Mouse (Mus musculus): Measurements from ENCODE around the gene Abca2.

The Abca2 gene

GRCm38 (mm10) chr2:25465816-25466635, 37.5 kb downstream of the Abca2 start:
- TF ChIP-seq GATA4 (IDR thresholded peaks at IDR 0.05; ENCODE audit: insufficient replicate concordance, low read length) = no peak

GRCm38 (mm10) chr2:25467606-25468303, 39.3 kb downstream of the Abca2 start:
- no peak for TF ChIP-seq GATA4 (IDR thresholded peaks at IDR 0.05; ENCODE audit: insufficient replicate concordance, low read length)

DNA sequence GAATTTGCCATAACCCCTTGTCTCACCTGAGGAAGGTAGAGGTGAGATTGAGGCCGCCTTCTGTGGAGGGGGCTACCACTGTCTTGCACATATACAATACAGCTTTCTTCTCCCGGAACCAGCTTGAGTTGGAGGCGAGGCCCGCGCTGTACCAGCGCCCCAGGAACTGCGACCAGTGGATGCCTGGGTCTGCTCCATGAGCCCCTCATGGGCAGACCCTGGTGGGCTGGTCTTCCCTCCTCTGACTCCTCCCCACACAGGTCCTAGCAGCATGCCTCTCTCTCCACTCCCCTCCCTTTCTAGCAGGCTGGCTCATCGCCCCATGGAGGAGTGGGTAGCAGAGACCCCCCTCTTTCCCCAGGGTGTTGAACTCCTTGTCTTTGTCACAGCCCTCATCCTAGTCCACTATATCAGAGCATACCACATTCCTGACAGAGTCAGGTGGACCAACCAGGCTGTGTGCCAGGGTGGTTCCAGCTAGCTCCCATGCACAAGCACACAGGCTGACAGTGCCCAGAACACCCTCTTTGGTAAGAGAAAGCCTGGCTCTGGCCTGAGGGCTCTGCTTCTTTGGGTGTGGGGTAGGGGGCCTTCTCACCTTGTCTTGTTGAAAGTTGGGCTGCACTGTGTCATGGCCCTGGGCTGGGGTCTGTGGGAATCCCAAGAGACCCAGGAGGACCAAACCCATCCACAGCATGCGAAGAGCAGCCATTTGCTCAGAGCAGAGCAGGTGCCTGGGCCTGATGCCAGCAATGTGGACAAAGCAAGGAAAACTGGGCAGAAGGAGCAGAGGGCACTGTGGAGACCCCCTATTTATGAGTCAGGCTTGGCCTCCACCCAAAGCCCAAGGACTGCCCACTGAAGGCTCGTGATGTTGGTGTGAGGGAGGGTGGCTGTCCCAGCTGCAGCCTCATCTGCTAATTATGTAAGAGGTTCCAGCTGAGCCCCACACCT, 40.7 kb downstream of the Abca2 start:
- TF ChIP-seq GATA4 (IDR thresholded peaks at IDR 0.05; ENCODE audit: insufficient replicate concordance, low read length) = no peak

DNA sequence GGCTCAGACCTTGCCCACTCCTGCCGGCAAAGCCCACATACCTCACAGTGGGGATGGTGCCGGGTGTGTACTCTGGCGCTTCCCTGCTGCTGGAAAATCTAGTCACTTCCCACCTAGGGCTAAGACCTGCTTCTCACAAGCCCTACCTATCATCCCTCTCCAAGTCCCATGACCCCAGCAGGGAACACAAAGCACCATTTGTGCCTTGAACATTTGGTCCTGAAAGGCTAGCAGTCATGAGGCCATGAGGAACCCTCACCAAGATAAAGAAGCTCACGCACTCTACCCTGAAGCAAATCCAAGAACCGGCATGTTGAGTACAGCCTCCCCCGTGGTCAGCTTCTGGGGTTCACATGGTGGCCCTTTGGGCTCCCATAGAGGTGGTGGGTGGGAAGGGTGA, 41.5 kb downstream of the Abca2 start, which contains the start of gene Ptgds:
Ptgds (minus strand) TSS at position 78 of the 400 bp plus-strand sequence.
- TF ChIP-seq GATA4 (IDR thresholded peaks at IDR 0.05; ENCODE audit: insufficient replicate concordance, low read length) = no peak

DNA sequence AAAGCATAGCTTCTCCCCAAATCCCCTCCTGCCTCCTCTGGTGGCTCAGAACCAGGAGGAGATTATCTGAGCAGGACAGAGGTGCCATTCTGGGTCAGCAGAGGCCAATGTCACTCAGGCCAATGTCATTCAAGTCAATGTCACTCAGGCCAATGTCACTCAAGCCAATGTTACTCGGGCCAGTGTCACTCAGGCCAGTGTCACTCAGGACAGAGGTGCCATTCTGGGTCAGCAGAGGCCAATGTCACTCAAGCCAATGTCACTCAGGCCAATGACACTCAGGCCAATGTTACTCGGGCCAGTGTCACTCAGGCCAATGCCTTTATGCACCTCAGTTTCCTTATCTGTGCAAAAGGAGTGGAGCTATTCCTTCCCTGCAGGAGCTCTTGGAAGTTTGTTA, 44.0 kb downstream of the Abca2 start:
- peak; percentile 43; the same call in 1 of the 2 replicates for TF ChIP-seq GATA4 (IDR thresholded peaks at IDR 0.05; ENCODE audit: insufficient replicate concordance, low read length)

DNA sequence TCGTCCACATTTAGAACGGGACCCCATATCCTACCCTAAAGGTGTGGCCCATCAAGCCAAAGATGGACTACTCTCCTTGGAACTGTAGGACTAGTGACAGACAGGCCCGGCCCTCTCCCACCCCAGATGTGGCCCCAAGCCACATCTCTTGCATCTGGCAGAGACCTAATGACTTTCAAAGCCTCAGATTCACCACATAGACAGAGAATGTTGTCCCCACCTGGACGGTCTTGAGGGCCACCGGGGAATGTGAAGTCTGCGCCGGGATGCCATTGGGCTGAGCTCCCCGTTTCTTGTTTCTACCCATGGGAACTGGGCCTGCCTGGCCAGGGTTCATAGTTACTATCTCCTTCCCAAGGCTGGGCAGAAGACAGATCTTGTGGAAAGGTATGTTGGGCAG, 49.0 kb downstream of the Abca2 start:
- no peak for TF ChIP-seq GATA4 (IDR thresholded peaks at IDR 0.05; ENCODE audit: insufficient replicate concordance, low read length)

DNA sequence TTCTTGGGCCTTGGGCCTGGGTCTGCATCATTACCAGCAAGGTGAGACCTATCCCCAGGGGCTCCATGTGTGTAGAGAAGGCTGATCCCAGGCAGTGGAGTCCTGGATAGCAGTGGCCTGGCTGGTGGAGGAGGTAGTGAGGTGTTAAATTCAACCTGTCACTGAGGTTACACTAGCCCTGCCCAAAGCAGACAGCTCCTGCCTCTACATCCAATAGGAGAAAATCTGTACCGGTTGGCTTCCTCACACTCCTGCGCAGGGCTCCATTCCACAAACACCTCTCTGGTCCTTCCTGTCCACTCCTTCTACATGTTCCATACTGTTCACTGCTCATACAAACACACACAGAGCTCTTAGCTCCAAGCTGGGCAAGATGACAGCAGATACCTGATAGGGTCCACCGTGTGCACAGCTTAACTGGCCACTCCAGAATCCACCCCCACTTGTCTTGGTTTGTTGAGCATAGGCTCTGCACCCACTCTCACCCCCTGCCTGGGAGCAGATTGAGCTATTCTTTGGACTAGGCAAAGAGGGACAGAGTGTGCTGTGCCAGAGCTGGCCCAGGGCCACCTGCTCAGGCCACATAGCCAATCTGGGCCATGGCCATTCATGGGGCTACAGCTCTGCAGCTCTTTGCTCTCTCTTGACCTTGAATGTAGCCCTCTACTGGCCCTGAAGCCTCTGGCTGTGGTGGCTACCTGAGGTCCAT, 49.6 kb downstream of the Abca2 start:
- TF ChIP-seq GATA4 (IDR thresholded peaks at IDR 0.05; ENCODE audit: insufficient replicate concordance, low read length) = no peak

GRCm38 (mm10) chr2:25479551-25480311, 51.2 kb downstream of the Abca2 start:
- TF ChIP-seq GATA4 (IDR thresholded peaks at IDR 0.05; ENCODE audit: insufficient replicate concordance, low read length) = no peak

DNA sequence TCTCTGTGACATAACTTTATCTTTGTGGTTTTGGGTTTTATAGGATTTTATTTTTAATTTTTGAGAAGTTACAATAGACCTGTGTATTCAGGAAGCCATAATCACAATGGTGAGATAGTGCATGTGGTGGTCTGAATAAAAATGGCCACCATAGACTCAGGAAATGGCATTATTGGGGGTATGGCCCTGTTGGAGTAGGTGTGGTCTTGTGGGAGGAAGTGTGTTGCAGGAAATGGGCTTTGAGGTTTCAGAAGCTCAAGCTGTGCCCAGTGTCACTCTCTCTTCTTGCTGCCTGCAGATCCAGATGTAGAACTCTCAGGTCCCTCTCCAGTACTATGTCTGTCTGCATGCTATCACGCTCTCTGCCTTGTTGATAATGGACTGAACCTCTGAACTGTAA, 52.0 kb downstream of the Abca2 start:
- TF ChIP-seq GATA4 (IDR thresholded peaks at IDR 0.05; ENCODE audit: insufficient replicate concordance, low read length) = no peak

DNA sequence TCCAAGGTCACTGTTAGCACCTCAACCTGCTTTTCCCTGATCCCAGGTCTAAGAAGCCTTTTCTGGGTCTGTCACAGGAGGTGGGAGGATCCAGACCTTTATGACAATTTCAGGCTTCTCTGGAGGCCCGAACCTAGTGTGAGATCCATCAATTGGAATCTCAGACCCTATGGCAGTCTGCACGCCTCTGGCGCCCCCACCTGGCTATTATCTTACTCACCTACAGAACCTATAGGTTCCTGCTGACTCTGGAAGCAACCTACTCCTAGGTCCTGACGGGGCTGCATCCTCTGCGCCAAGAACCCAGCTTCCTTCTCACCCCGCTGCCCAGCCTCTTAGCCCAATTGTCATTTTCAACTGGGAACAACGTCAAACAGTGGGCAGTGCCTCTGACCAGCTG, 54.5 kb downstream of the Abca2 start:
- no peak for TF ChIP-seq GATA4 (IDR thresholded peaks at IDR 0.05; ENCODE audit: insufficient replicate concordance, low read length)

GRCm38 (mm10) chr2:25484901-25485647, 56.6 kb downstream of the Abca2 start:
- peak; percentile 72; the same call in 1 of the 2 replicates for TF ChIP-seq GATA4 (IDR thresholded peaks at IDR 0.05; ENCODE audit: insufficient replicate concordance, low read length)

GRCm38 (mm10) chr2:25487965-25488670, 59.6 kb downstream of the Abca2 start:
- TF ChIP-seq GATA4 (IDR thresholded peaks at IDR 0.05; ENCODE audit: insufficient replicate concordance, low read length) = no peak

GRCm38 (mm10) chr2:25488671-25489068, 60.2 kb downstream of the Abca2 start:
- no peak for TF ChIP-seq GATA4 (IDR thresholded peaks at IDR 0.05; ENCODE audit: insufficient replicate concordance, low read length)

Measured in liver, adult (tissue).